Mouse (Mus musculus) adrenal gland, postnatal 36 days (tissue): ENCODE measurements at regions not wholly inside any gene's neighbourhood (a gene's known extent, or its start where the extent isn't known, plus 50 kb on each side); places are given as distances from the start of the nearest gene placed in this dataset.
A peak's percentile ranks its signal among the peaks of the same experiment; 100 is the strongest.

Experiments used
- DNase-seq, 2 experiments: peaks; one replicate each; pipeline ENCODE4 v3.0.0; 2021; ENCODE audit warnings: mixed read lengths in 1 of 2

DNA sequence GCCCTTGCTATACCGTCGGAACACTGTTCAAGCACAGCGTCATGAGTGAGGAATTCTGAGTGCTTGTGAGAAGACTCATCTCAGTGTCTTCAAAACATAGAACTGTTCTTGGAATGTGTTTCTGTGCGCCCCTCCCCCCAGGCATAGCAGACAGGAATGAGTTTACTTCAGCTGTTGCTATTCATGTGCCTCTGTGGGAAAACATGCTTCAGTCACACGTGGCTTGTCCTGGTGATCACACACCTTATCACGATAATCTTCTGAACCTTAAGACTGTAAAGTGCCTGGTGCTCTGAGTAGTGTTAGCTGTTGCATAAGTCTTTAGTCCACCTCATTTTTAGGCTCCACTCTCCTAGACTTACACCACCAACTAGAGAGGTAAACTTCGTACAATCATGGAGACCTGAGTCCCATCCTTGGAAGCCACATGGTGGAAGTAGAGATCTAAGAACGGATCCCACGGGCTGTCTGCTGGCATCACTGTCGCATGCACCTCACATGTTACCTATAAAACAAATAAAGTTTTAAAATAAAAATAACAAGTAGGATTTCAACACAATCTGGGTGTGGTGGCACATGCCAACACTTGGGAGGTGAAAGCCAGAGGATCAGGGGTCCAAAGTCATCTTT lies 1143.8 kb downstream of the 4930447A16Rik start:
- no peak for DNase-seq

DNA sequence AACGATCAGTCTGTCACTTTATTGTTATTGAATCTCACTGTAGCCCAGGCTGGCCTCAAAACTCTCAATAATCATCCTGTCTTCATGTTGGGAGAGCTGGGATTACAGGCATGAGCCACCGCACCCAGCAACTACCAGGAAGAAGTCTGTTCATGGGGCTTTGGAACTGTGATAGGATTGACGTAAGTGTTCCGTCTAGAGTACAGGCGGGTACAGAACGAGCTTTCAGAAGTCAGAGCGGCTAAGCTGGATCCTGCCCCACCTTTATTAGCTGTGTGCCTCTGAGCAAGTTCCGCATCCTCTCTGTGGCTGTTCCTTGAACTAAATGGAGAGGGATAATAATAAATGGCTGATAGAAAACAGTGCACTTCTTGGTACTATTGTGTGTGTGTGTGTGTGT lies 1144.8 kb downstream of the 4930447A16Rik start:
- no peak for DNase-seq

DNA sequence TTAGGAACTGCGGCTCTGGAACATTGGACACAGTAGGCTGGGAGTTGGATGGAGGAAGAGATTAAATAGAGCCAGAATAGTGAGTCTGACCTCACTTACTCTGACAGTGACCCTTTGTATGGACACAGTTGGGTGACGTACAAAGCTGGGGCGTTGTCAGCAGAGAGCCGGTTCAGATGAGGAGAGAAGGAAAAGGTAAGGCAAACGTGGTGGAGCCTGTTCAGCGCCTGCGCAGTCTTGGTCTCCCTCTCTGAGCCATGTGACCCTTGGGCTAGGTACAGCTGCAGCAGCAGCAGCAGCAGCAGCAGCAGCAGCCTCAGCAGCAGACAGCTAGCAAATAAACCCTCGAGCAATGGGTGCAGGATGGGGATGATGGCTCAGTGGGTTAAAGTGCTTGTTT lies 1145.4 kb downstream of the 4930447A16Rik start:
- peak in 1 of 2 experiments; percentile 5 for DNase-seq

GRCm38 (mm10) chr15:38572652-38573051 lies 1147.3 kb downstream of the 4930447A16Rik start:
- no peak for DNase-seq

DNA sequence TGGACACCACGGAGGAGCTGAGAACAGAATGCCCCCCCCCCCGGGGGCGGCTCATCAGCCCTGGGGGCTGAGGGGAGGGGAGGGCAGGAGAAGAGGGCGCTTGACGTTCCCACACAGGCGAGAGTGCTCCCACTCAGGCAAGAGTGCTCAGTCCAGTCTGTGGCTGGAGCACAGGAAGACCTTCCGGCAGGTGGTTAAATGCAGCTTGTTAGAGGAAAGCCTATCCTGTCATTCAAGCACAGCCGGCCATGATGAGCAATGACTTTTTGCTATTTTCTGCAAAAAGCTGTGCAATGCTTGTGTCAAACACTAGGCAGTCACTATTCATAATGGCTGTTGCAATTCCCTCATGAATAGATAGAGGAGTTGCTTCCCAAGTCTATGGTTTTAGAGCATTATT lies 1149.1 kb downstream of the 4930447A16Rik start:
- no peak for DNase-seq

DNA sequence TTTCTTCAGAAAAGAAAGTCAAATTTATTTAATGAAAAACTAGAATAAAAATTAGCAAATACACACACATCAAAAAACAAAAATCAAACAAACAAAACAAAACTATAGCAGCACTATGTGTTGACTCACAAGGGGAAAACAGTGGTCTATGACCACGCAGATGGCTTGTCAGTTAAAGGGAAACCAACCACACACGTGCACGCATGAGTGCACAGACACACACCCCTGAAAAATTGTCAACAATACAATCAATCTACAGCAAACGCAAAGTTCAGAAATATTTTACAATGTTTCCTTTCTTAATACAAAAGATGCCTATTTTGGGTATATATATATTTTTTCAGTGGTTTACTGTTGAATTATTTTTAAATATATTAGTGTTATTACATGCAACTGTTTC lies 1149.9 kb downstream of the 4930447A16Rik start:
- no peak for DNase-seq

- no peak for DNase-seq
Observed at GRCm38 (mm10) chr15:38577691-38578090, 1152.3 kb downstream of the 4930447A16Rik start.

DNA sequence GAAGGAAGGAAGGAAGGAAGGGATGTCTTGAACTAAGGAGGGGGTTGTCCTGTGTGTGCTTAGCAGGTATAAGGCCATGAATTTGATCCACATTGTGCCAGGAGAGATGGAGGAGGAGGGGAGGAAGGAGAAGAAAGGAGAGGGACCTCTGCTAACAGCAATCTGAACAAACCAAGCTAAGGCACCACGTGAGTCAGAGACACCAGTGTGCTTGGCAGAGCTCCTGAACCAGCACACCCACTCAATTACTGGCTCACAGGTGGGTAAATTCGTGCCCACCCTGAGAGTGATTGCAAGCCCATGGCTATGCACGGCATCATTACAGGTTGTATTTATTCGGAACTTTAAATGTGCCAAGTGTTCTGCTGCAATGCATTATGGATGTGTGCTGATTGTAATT lies 1154.1 kb downstream of the 4930447A16Rik start:
- no peak for DNase-seq

GRCm38 (mm10) chr15:38583500-38583899 lies 1158.1 kb downstream of the 4930447A16Rik start:
- DNase-seq: no peak

- DNase-seq: no peak
Observed at GRCm38 (mm10) chr15:38584425-38584824, 1159.1 kb downstream of the 4930447A16Rik start.

DNA sequence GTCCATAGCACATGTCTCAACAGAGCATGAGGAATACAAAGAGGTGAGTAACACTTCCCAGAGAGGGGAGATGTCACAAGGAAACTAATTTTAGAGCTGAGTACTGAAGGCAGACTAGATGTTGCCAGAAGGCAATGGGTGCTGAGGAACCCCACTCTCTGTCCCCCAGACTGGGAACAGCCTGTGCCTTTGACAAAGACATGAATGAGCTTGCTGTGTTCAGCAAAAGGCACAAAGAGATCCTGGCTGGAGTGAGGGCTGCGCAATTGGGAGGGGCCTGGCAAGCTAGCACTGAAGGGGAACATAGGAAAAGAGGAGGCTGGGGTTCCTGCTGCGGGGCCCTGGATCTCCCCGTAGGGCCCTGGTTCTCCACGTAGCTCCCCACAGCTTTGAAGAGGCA lies 1160.3 kb downstream of the 4930447A16Rik start:
- DNase-seq: no peak

- DNase-seq: no peak
Observed at GRCm38 (mm10) chr15:38586594-38586993, 1161.2 kb downstream of the 4930447A16Rik start.

GRCm38 (mm10) chr15:38588268-38588667 lies 1162.9 kb downstream of the 4930447A16Rik start:
- no peak for DNase-seq

- no peak for DNase-seq
Observed at GRCm38 (mm10) chr15:38589010-38589409, 1163.7 kb downstream of the 4930447A16Rik start.

DNA sequence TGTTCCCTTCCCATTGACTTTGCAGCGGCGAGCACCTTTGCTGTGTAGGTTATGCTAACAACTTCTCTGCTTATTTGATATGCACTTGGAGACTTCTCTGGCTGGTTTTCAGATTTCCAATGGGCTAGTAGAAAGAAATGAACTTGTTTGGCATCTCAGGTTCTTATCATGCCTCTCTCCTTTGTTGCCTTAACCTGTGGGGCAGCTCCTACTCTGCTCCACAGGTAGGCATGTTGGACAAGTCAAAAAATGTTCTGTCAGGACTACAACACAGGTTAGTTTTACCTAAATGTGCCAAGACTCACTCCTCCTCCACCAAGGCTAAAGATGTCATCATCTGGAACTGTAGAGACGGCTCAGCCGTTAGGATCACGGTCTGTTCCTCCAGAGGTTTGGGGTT lies 1164.3 kb downstream of the 4930447A16Rik start:
- no peak for DNase-seq

DNA sequence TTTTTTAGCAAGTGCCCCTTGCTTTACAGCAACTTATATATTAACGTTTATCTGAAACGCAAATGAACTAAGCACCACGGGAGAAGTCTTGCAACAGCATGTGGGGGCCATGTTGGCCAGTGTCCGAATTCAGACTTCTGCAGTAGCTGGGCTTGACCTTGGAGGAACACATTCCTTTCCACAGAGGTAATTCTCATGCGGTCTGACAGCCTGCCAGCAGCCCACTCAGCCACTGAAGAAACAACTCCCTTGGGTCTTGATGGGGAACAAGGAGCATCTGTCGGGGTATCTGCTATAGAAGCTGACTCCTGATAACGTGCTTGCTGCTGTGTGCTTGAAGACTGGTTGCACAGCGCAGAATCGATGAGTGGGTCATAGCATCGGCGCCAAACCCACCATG lies 1168.7 kb downstream of the 4930447A16Rik start:
- DNase-seq: peak in 1 of 2 experiments; percentile 14

- no peak for DNase-seq
Observed at GRCm38 (mm10) chr15:38594747-38595146, 1169.4 kb downstream of the 4930447A16Rik start.

GRCm38 (mm10) chr15:38595820-38596219 lies 1170.5 kb downstream of the 4930447A16Rik start:
- no peak for DNase-seq

- no peak for DNase-seq
Observed at GRCm38 (mm10) chr15:38597458-38597857, 1172.1 kb downstream of the 4930447A16Rik start.

DNA sequence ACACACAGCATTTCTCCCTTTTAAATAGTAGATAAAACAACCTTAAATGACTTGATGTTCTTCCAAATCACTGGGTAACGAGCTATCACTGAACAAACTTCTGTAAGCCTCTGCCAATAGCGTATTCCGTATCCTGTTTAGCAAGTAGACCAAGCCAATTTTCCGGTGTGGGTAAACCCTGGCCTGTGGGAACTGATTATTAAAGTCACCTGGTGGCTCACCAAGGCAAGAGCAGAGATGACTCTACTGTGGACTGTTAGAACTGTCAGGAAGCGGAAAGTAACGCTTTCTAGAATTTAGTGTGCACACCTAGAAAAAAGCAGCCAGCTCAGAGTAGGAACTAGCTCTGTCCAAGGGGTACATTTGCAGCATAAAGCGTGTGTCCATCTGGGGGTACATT lies 1176.1 kb downstream of the 4930447A16Rik start:
- DNase-seq: no peak

GRCm38 (mm10) chr15:38602187-38602870 lies 1177.0 kb downstream of the 4930447A16Rik start:
- no peak for DNase-seq

GRCm38 (mm10) chr15:38603918-38604317 lies 1178.6 kb downstream of the 4930447A16Rik start:
- no peak for DNase-seq

DNA sequence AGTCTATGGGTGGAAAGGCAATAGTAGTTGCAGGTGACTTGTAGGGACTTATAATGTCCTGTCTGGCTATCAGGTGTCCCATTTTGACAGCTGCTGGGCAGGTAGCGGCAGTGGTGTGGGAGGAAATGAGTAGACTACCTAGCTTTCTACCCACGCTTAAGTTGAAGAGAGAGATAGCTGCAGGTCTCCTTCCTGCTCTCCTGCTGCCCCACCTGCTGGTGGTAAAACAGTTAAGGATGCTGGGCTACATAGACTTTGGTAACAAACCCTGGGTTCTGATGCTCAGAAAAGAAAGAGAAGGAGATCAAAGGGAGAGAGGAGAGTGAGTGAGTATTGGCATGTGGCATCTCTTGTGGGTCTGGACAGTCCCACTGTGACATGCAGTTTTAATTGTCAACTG lies 1182.0 kb downstream of the 4930447A16Rik start:
- no peak for DNase-seq
